24 mouse cellular contexts compared by ENCODE assay signal in the genomic region with DNA sequence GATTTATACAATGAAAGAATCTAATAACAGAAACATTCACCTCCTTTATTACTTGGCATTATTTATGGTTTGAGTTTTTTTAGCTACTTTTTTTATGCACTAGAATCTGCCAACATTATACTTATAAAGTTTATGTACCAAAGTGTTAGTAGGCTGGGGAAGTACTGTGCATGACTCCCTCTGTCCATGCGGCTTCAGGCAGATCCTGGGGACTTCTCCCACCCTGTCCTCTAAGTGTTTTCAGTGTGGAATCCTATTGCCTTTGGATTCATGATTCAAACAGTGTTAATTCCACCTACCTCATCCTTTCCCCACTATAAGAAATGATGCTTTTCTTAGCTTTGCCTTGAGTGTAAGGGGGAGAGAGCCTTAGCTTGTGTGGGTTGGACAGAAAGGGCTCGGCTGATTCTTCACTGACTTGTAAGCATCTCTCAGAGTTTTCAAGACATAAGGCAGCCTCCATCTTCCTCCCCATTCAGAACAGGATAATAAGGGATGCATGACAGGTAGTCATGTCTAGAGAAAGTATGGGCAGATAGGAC.
A peak's percentile ranks its signal among the peaks of the same experiment; 100 is the strongest.
DNase-seq lines count a peak whose midpoint lies in the region; ATAC-seq and TF ChIP-seq lines count a peak whose summit lies in the region.
"Had no signal": no experiment of that assay in that cellular context is flagged by ENCODE, and none has a peak within 500 bp of the region (broad histone marks: within the 10 kb centered on the region; RNA-seq: fewer than 3 reads in every experiment).

No protein-coding gene starts in this region.

- H3K4me2 ChIP-seq in embryonic facial prominence, embryonic 15.5 days (replicated peaks): no peak overlapping the region
- no peak overlapping the region for H3K4me2 ChIP-seq in kidney, embryonic 15.5 days
- no peak overlapping the region for H3K4me2 ChIP-seq in lung, postnatal 0 days (replicated peaks; ENCODE audit: low read depth, low read length)
- H3K4me2 ChIP-seq in stomach, postnatal 0 days (replicated peaks; ENCODE audit: low read depth): no peak overlapping the region
- H3K4me2 ChIP-seq in midbrain, embryonic 16.5 days (ENCODE audit: low read length): no peak overlapping the region
- H3K4me2 ChIP-seq: limb, embryonic 12.5 days; liver, embryonic 13.5 days; midbrain, embryonic 13.5 days had no signal

- H3K4me1 ChIP-seq in embryonic facial prominence, embryonic 15.5 days: peaks cover 24% of the 10 kb centered on the region
- peaks cover 40% of the 10 kb centered on the region for H3K4me1 ChIP-seq in embryonic facial prominence, embryonic 10.5 days
- H3K4me1 ChIP-seq in kidney, embryonic 15.5 days: peaks cover 27% of the 10 kb centered on the region
- 0 out of 2 replicates have a peak, but pooled peaks cover 3% of the 10 kb centered on the region for H3K4me1 ChIP-seq in lung, postnatal 0 days (ENCODE audit: insufficient read depth, low read depth, low read length)
- H3K4me1 ChIP-seq in lung, adult 2 months (ENCODE audit: control insufficient read depth, insufficient read depth, low read length): peaks cover 2% of the 10 kb centered on the region; the same call in 1 of the 2 replicates
- H3K4me1 ChIP-seq in stomach, postnatal 0 days (replicated peaks; ENCODE audit: control insufficient read depth, insufficient read depth): peaks cover 4% of the 10 kb centered on the region
- H3K4me1 ChIP-seq in midbrain, embryonic 16.5 days (ENCODE audit: control insufficient read depth, insufficient read depth, low read length): peaks cover 10% of the 10 kb centered on the region

- no peak for DNase-seq in embryonic facial prominence, embryonic 10.5 days (ENCODE audit: low spot score)
- DNase-seq in kidney, adult 8-10 months: no peak
- no peak for DNase-seq in lung, postnatal 0 days (ENCODE audit: low spot score)
- DNase-seq in lung, adult 2 months: no peak
- DNase-seq in stomach, postnatal 0 days (ENCODE audit: low spot score): no peak
- DNase-seq: adrenal gland, postnatal 10 days; cerebellum, adult 2 months; cerebellum, postnatal 36 days; embryo, embryonic 11 days; gastrocnemius, postnatal 36 days; heart, postnatal 10 days; kidney, adult 18-20 months; kidney, postnatal 10 days; liver, embryonic 13.5 days; thymus, postnatal 14 days had no signal

- TF ChIP-seq EP300 in lung, postnatal 0 days (IDR thresholded peaks at IDR 0.05): no peak
- TF ChIP-seq EP300 in stomach, postnatal 0 days (optimal IDR thresholded peaks at IDR 0.05): no peak

- WGBS in embryonic facial prominence, embryonic 15.5 days: 79% methylated on average over 2 of the region's 2 CpGs
- WGBS in embryonic facial prominence, embryonic 10.5 days: 87% methylated on average over 2 of the region's 2 CpGs
- WGBS in kidney, embryonic 15.5 days: 67% methylated on average over 2 of the region's 2 CpGs
- 54% methylated on average over 2 of the region's 2 CpGs for WGBS in lung, postnatal 0 days
- WGBS in lung, adult 2 months: 79% methylated on average over 2 of the region's 2 CpGs
- 39% methylated on average over 2 of the region's 2 CpGs for WGBS in stomach, postnatal 0 days
- 93% methylated on average over 2 of the region's 2 CpGs for WGBS in midbrain, embryonic 16.5 days

- no peak for TF ChIP-seq POLR2A in lung, adult 2 months (IDR thresholded peaks at IDR 0.05; ENCODE audit: borderline replicate concordance, extremely low read depth, low read depth, low read length)

- H3K4me3 ChIP-seq in embryonic facial prominence, embryonic 15.5 days (replicated peaks): no peak overlapping the region
- H3K4me3 ChIP-seq in embryonic facial prominence, embryonic 10.5 days: no peak overlapping the region
- no peak overlapping the region for H3K4me3 ChIP-seq in kidney, embryonic 15.5 days (replicated peaks)
- no peak overlapping the region for H3K4me3 ChIP-seq in lung, postnatal 0 days (ENCODE audit: low read depth, low read length)
- no peak overlapping the region for H3K4me3 ChIP-seq in lung, adult 2 months (replicated peaks; ENCODE audit: extremely low read depth, low read depth, low read length)
- no peak overlapping the region for H3K4me3 ChIP-seq in stomach, postnatal 0 days (ENCODE audit: low read depth, low read length)
- H3K4me3 ChIP-seq in midbrain, embryonic 16.5 days (ENCODE audit: low read depth, low read length): no peak overlapping the region
- H3K4me3 ChIP-seq: limb, embryonic 12.5 days; liver, embryonic 13.5 days; megakaryocyte, embryonic 14.5 days; midbrain, embryonic 13.5 days had no signal

- no peak overlapping the region for H3K9ac ChIP-seq in embryonic facial prominence, embryonic 15.5 days
- H3K9ac ChIP-seq in kidney, embryonic 15.5 days: no peak overlapping the region
- H3K9ac ChIP-seq in lung, postnatal 0 days (replicated peaks; ENCODE audit: low read depth): no peak overlapping the region
- no peak overlapping the region for H3K9ac ChIP-seq in stomach, postnatal 0 days (ENCODE audit: low read length)
- H3K9ac ChIP-seq in midbrain, embryonic 16.5 days (ENCODE audit: low read depth, low read length): no peak overlapping the region
- H3K9ac ChIP-seq: limb, embryonic 12.5 days; liver, embryonic 13.5 days; midbrain, embryonic 13.5 days had no signal

- H3K36me3 ChIP-seq in embryonic facial prominence, embryonic 15.5 days: no peaks in the 10 kb centered on the region
- no peaks in the 10 kb centered on the region for H3K36me3 ChIP-seq in embryonic facial prominence, embryonic 10.5 days (replicated peaks)
- H3K36me3 ChIP-seq in kidney, embryonic 15.5 days: no peaks in the 10 kb centered on the region
- no peaks in the 10 kb centered on the region for H3K36me3 ChIP-seq in lung, postnatal 0 days (ENCODE audit: insufficient read depth, low read length)
- no peaks in the 10 kb centered on the region for H3K36me3 ChIP-seq in stomach, postnatal 0 days (ENCODE audit: control insufficient read depth, insufficient read depth, low read length)
- H3K36me3 ChIP-seq in midbrain, embryonic 16.5 days (ENCODE audit: control insufficient read depth, insufficient read depth, low read length): no peaks in the 10 kb centered on the region
- H3K36me3 ChIP-seq: limb, embryonic 12.5 days; liver, embryonic 13.5 days; midbrain, embryonic 13.5 days had no signal

- H3K27ac ChIP-seq in embryonic facial prominence, embryonic 15.5 days (replicated peaks): peak overlapping the region; percentile 18; the same call in 1 of the 2 replicates
- no peak overlapping the region for H3K27ac ChIP-seq in embryonic facial prominence, embryonic 10.5 days (replicated peaks)
- H3K27ac ChIP-seq in kidney, embryonic 15.5 days: peak overlapping the region; percentile 52; the same call in 1 of the 2 replicates
- H3K27ac ChIP-seq in lung, postnatal 0 days (ENCODE audit: low read length): peak overlapping the region; percentile 47
- H3K27ac ChIP-seq in stomach, postnatal 0 days (replicated peaks): peak overlapping the region; percentile 13; the same call in 1 of the 2 replicates
- H3K27ac ChIP-seq in midbrain, embryonic 16.5 days (ENCODE audit: low read length): no peak overlapping the region
- H3K27ac ChIP-seq: hindbrain, postnatal 0 days; liver, embryonic 13.5 days; midbrain, embryonic 13.5 days had no signal

- TF ChIP-seq CTCF in lung, postnatal 0 days (IDR thresholded peaks at IDR 0.05): no peak
- no peak for TF ChIP-seq CTCF in lung, adult 2 months (IDR thresholded peaks at IDR 0.05; ENCODE audit: insufficient read depth, low read length)
- no peak for TF ChIP-seq CTCF in stomach, postnatal 0 days (IDR thresholded peaks at IDR 0.05; ENCODE audit: low read depth)

- no peaks in the 10 kb centered on the region for H3K27me3 ChIP-seq in embryonic facial prominence, embryonic 15.5 days
- peaks cover 14% of the 10 kb centered on the region; the same call in 1 of the 2 replicates for H3K27me3 ChIP-seq in embryonic facial prominence, embryonic 10.5 days (replicated peaks; ENCODE audit: low read depth, poor library complexity, severe bottlenecking)
- H3K27me3 ChIP-seq in kidney, embryonic 15.5 days: no peaks in the 10 kb centered on the region
- H3K27me3 ChIP-seq in lung, postnatal 0 days (replicated peaks; ENCODE audit: insufficient read depth, low read length): no peaks in the 10 kb centered on the region
- no peaks in the 10 kb centered on the region for H3K27me3 ChIP-seq in stomach, postnatal 0 days (ENCODE audit: control insufficient read depth, insufficient read depth, low read length)
- H3K27me3 ChIP-seq in midbrain, embryonic 16.5 days (ENCODE audit: control insufficient read depth, insufficient read depth, low read depth, low read length): no peaks in the 10 kb centered on the region
- H3K27me3 ChIP-seq: midbrain, embryonic 13.5 days had no signal

- no peaks in the 10 kb centered on the region for H3K9me3 ChIP-seq in embryonic facial prominence, embryonic 15.5 days (replicated peaks)
- no peaks in the 10 kb centered on the region for H3K9me3 ChIP-seq in embryonic facial prominence, embryonic 10.5 days
- H3K9me3 ChIP-seq in kidney, embryonic 15.5 days (replicated peaks): no peaks in the 10 kb centered on the region
- H3K9me3 ChIP-seq in lung, postnatal 0 days (ENCODE audit: low read length): no peaks in the 10 kb centered on the region
- H3K9me3 ChIP-seq in stomach, postnatal 0 days (ENCODE audit: control insufficient read depth, low read length): no peaks in the 10 kb centered on the region
- no peaks in the 10 kb centered on the region for H3K9me3 ChIP-seq in midbrain, embryonic 16.5 days (replicated peaks; ENCODE audit: control insufficient read depth, low read length, poor library complexity, severe bottlenecking)
- H3K9me3 ChIP-seq: limb, embryonic 12.5 days; liver, embryonic 13.5 days; megakaryocyte, embryonic 14.5 days; midbrain, embryonic 13.5 days had no signal

- ATAC-seq in embryonic facial prominence, embryonic 15.5 days (ENCODE audit: insufficient number of reproducible peaks, low FRiP score, low TSS enrichment, low read depth): no peak
- ATAC-seq in kidney, embryonic 15.5 days (replicated peaks; ENCODE audit: low FRiP score): no peak
- peak; percentile 33 for ATAC-seq in lung, postnatal 0 days
- no peak for ATAC-seq in stomach, postnatal 0 days (ENCODE audit: low FRiP score, low TSS enrichment)
- ATAC-seq in midbrain, embryonic 16.5 days: no peak
- ATAC-seq: activated CD4-positive, CD25-positive, alpha-beta regulatory T cell, adult 4 months; forebrain, embryonic 14.5 days; hindbrain, postnatal 0 days; midbrain, embryonic 13.5 days had no signal

Comparison
In these comparisons a context has a peak if more than half of its experiments do, and no peak if none do; other contexts are left out.
1. H3K27ac ChIP-seq: peak in embryonic facial prominence, embryonic 15.5 days (single experiment), kidney, embryonic 15.5 days (single experiment), lung, postnatal 0 days (single experiment) and stomach, postnatal 0 days (single experiment); none in embryonic facial prominence, embryonic 10.5 days (single experiment) and midbrain, embryonic 16.5 days (single experiment).